Mouse (Mus musculus) neutrophil, adult 5-6 weeks (primary cell): Measurements from ENCODE around the gene Hist1h2an. TPM values are rescaled to one million over a fixed set of nuclear protein-coding genes. Genes with fewer than 3 reads are reported as not detected.
"Not testable (repeated sequence)": the region's sequence is repeated elsewhere in the genome, so short reads cannot be mapped to it uniquely, and the experiment has no call there.

Experiments
- ATAC-seq: fragments of 151-379, 151-347 bp; 2 replicates; pipeline ENCODE4 v1.8.0; 2017; ENCODE audit warnings: mild to moderate bottlenecking, moderate TSS enrichment; ENCODE audit not compliant: insufficient number of reproducible peaks, poor library complexity, low FRiP score, severe bottlenecking; ENCODE audit errors: extremely low read depth
- total RNA-seq: library from RNA; stranded (forward); fragments of 200-1000 nt; gene quantifications from 2 replicates; pipeline ENCODE4 v1.2.3, GENCODE M21; 2017

Hist1h2an gene
- total RNA-seq, 1 experiment from 2014 or later: 46.4 TPM

- no peak for ATAC-seq
These were observed 674 bp downstream of the Hist1h2an start for GRCm38 (mm10) chr13:21786189-21786898.

- no peak for ATAC-seq
These were observed 2.7 kb downstream of the Hist1h2an start for GRCm38 (mm10) chr13:21784311-21784710.

GRCm38 (mm10) chr13:21783734-21784161 is 3.3 kb downstream of the Hist1h2an start:
- no peak for ATAC-seq

GRCm38 (mm10) chr13:21783255-21783617 is 3.8 kb downstream of the Hist1h2an start, which contains the start of gene Hist1h3i:
Gene Hist1h3i (minus strand): TSS chr13:21783370.
- peak; percentile 56 for ATAC-seq

GRCm38 (mm10) chr13:21782361-21783254 is 4.4 kb downstream of the Hist1h2an start:
- not testable (repeated sequence) for ATAC-seq

GRCm38 (mm10) chr13:21781639-21782038 is 5.4 kb downstream of the Hist1h2an start:
- ATAC-seq: no peak

GRCm38 (mm10) chr13:21781021-21781555 is 5.9 kb downstream of the Hist1h2an start:
- no peak for ATAC-seq

- ATAC-seq: no peak
These were observed 7.0 kb downstream of the Hist1h2an start, which contains the start of gene Hist1h1b for GRCm38 (mm10) chr13:21779767-21780731. Gene Hist1h1b (minus strand): TSS chr13:21780625.

GRCm38 (mm10) chr13:21778814-21779766 is 7.9 kb downstream of the Hist1h2an start:
- peak; percentile 89 for ATAC-seq

- ATAC-seq: no peak
These were observed 31.3 kb downstream of the Hist1h2an start for GRCm38 (mm10) chr13:21755707-21756106.

- ATAC-seq: not testable (repeated sequence)
These were observed 32.6 kb downstream of the Hist1h2an start for GRCm38 (mm10) chr13:21754294-21755001.

GRCm38 (mm10) chr13:21753524-21754285 is 33.3 kb downstream of the Hist1h2an start, which contains the start of the genes Hist1h2ak and Hist1h2bn:
Gene Hist1h2ak (minus strand): TSS chr13:21753827.
Gene Hist1h2bn (plus strand): TSS chr13:21754123.
- peak; percentile 95 for ATAC-seq

GRCm38 (mm10) chr13:21753051-21753523 is 33.9 kb downstream of the Hist1h2an start:
- no peak for ATAC-seq

GRCm38 (mm10) chr13:21752356-21752755 is 34.7 kb downstream of the Hist1h2an start:
- no peak for ATAC-seq

- ATAC-seq: no peak
These were observed 35.2 kb downstream of the Hist1h2an start for GRCm38 (mm10) chr13:21751827-21752226.

- ATAC-seq: no peak
These were observed 35.6 kb downstream of the Hist1h2an start for GRCm38 (mm10) chr13:21751417-21751816.
